Mouse (Mus musculus): ENCODE results near the gene Dnajc16.

- no peak for TF ChIP-seq CTCF (conservative IDR thresholded peaks at IDR 0.05; ENCODE audit: low read length)
- TF ChIP-seq POU5F1 (IDR thresholded peaks at IDR 0.05; ENCODE audit: borderline replicate concordance, low read length): no peak
- TF ChIP-seq NANOG (IDR thresholded peaks at IDR 0.05; ENCODE audit: borderline replicate concordance, low read length): no peak
Observed at GRCm38 (mm10) chr4:141767353-141768036, 23.2 kb downstream of the Dnajc16 start.

Data from E14TG2a.4 (cell line).